Mouse (Mus musculus) lung, adult 2 months (tissue): ENCODE measurements around the gene Manba.

Experiments
- CTCF ChIP-seq: fragments of 200-500 bp; IDR thresholded peaks from 2 replicates; pipeline ENCODE4 v1.5.1; 2011; ENCODE audit warnings: mild to moderate bottlenecking, low read length, control low read depth; ENCODE audit not compliant: insufficient read depth
- POLR2A ChIP-seq: fragments of 200-500 bp; IDR thresholded peaks from 2 replicates; pipeline ENCODE4 v1.6.1; 2011; ENCODE audit warnings: low read depth, mild to moderate bottlenecking, control low read depth, low read length, borderline replicate concordance; ENCODE audit errors: extremely low read depth

GRCm38 (mm10) chr3:135438531-135438912, 46.9 kb upstream of the Manba start:
- TF ChIP-seq POLR2A = peak; percentile 80; the same call in 1 of the 2 replicates
- TF ChIP-seq CTCF = no peak
